Mouse (Mus musculus): ENCODE data around the gene Zfp143. TPM values are rescaled to one million over a fixed set of nuclear protein-coding genes. Genes with fewer than 3 reads are reported as not detected.

Gene Zfp143
- polyA plus RNA-seq, 1 experiment from 2014 or later, result 19.0 TPM

- ATAC-seq (replicated peaks; ENCODE audit: low FRiP score), result no peak
- Histone ChIP-seq H3K27ac (peak overlapping the region; percentile 99), H3K4me3 (replicated peaks) (peak overlapping the region; percentile 80), H3K4me2 (peak overlapping the region; percentile 69), H3K36me3 (peaks cover 28% of the 10 kb centered on the region), H3K27me3 (no peaks in the 10 kb centered on the region), H3K4me1 (peaks cover 13% of the 10 kb centered on the region; the same call in 1 of the 2 replicates), H3K9ac (peak overlapping the region; percentile 89), H3K9me3 (replicated peaks) (no peaks in the 10 kb centered on the region)
- WGBS, result 17% methylated on average over 5 of the region's 5 CpGs
Measured at GRCm38 (mm10) chr7:110060106-110060668, 830 bp upstream of the Zfp143 start.

DNA sequence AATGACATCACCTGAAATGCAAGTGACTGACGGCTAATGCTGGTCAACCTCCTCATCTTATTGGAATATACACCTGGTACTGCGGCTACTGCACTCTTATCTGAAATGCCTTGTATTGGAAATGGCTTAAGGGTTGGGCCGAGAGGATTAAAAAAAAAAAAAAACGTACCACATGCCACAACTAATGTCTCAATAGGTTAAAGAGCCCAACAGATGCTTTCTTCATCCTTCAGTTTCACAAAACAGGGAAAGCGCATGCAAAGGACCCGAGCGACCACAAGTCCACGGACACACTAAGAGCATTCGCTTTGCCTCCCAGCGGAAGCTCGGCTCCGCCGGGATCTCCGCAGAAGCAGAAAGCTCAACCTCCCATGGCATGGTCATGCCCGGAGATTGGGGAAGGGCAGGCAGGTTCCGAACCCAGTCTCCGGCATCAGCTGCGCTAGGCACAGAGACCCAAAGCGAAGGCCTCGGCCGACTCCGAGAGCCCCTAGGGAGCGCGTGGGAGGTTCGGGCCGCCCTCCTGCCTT lies 283 bp upstream of the Zfp143 start:
- H3K4me2 ChIP-seq, result peak overlapping the region; percentile 69
- WGBS, result under 1% methylated on average over 26 of the region's 26 CpGs
- peak; percentile 15 for ATAC-seq (replicated peaks; ENCODE audit: low FRiP score)
- H3K9ac ChIP-seq, result peak overlapping the region; percentile 89
- H3K4me1 ChIP-seq, result peaks cover 13% of the 10 kb centered on the region; the same call in 1 of the 2 replicates
- H3K36me3 ChIP-seq, result peaks cover 25% of the 10 kb centered on the region
- H3K9me3 ChIP-seq (replicated peaks), result no peaks in the 10 kb centered on the region
- H3K27me3 ChIP-seq, result no peaks in the 10 kb centered on the region
- H3K27ac ChIP-seq, result peak overlapping the region; percentile 99
- peak overlapping the region; percentile 80 for H3K4me3 ChIP-seq (replicated peaks)

DNA sequence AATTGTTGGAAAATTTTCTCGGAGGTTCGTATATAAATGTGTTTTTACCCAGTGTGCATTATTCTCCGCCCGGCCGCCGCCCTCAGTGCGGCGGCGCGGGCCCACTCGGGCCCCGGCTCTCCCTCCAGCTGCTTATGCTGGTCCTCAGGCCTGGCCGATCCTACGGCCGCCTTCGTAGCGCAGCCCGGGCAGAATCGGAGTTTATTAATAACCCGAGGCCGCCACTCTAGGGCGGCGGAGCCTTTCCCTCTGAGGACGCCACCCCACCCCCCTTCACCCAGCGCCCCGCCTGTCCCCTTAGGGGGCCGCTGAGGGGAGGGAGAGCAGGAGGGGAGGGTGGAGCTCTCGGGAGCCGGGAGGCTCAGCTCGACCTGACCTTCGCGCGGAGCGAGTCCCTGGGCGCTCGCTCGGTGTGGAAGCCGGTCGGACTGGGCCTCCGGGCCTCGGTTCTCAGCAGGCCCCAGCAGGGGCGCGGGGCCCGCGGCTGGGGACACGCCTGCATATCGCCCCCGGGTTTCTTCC lies 796 bp downstream of the Zfp143 start:
- H3K4me1 ChIP-seq, result peaks cover 13% of the 10 kb centered on the region; the same call in 1 of the 2 replicates
- H3K4me2 ChIP-seq, result peak overlapping the region; percentile 58
- H3K36me3 ChIP-seq, result peaks cover 17% of the 10 kb centered on the region
- no peaks in the 10 kb centered on the region for H3K9me3 ChIP-seq (replicated peaks)
- peak overlapping the region; percentile 72 for H3K9ac ChIP-seq
- peak overlapping the region; percentile 100 for H3K27ac ChIP-seq
- H3K27me3 ChIP-seq, result no peaks in the 10 kb centered on the region
- H3K4me3 ChIP-seq (replicated peaks), result peak overlapping the region; percentile 80
- ATAC-seq (replicated peaks; ENCODE audit: low FRiP score), result peak; percentile 87
- under 1% methylated on average over 47 of the region's 48 CpGs for WGBS

DNA sequence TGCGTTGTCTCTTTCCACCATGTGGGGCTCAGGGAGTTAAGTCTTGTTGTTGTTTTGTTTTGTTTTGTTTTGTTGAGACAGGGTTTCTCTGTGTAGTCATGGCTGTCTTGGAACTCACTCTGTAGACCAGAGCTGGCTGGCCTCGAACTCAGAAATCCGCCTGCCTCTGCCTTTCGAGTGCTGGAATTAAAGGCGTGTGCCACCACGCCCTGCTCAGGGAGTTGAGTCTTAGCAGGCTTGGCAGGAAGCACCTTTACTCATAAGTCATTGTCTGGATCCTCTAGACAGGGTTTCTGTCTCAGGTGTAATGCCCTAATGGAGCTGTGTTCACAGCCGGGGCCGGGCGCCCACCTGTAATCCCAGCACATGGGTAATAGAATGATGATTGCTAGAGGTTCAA lies 2.7 kb downstream of the Zfp143 start:
- Histone ChIP-seq H3K4me3 (replicated peaks) (no peak overlapping the region), H3K9me3 (replicated peaks) (no peaks in the 10 kb centered on the region), H3K4me1 (peaks cover 13% of the 10 kb centered on the region; the same call in 1 of the 2 replicates), H3K36me3 (peaks cover 17% of the 10 kb centered on the region), H3K4me2 (no peak overlapping the region), H3K27ac (no peak overlapping the region), H3K9ac (no peak overlapping the region), H3K27me3 (no peaks in the 10 kb centered on the region)
- no peak for ATAC-seq (replicated peaks; ENCODE audit: low FRiP score)
- WGBS, result 96% methylated on average over 9 of the region's 9 CpGs

DNA sequence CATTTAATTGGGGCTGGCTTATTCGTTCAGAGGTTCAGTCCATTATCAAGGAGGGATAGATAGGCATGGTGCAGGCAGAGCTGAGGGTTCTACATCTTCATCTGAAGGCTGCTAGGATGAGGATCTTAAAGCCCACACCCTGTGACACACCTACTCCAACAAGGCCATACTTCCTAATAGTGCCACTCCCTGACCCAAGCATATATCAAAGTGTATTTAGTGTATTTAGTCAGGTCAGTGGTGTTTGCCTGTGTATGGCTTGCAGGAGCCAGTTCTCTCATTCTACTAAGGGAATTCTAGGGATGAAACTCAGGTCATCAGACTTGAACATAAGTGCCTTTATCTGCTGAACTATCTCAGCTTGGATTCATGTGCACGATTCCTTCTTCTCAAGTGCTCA lies 8.1 kb downstream of the Zfp143 start:
- WGBS, result 92% methylated on average over 2 of the region's 2 CpGs
- Histone ChIP-seq H3K9me3 (replicated peaks) (no peaks in the 10 kb centered on the region), H3K4me3 (replicated peaks) (no peak overlapping the region), H3K36me3 (peaks cover 61% of the 10 kb centered on the region), H3K27ac (no peak overlapping the region), H3K27me3 (no peaks in the 10 kb centered on the region), H3K4me1 (no peaks in the 10 kb centered on the region), H3K4me2 (no peak overlapping the region), H3K9ac (no peak overlapping the region)
- ATAC-seq (replicated peaks; ENCODE audit: low FRiP score), result no peak

- 89% methylated on average over 5 of the region's 5 CpGs for WGBS
- no peak for ATAC-seq (replicated peaks; ENCODE audit: low FRiP score)
Measured at GRCm38 (mm10) chr7:110078168-110078567, 17.2 kb downstream of the Zfp143 start.

DNA sequence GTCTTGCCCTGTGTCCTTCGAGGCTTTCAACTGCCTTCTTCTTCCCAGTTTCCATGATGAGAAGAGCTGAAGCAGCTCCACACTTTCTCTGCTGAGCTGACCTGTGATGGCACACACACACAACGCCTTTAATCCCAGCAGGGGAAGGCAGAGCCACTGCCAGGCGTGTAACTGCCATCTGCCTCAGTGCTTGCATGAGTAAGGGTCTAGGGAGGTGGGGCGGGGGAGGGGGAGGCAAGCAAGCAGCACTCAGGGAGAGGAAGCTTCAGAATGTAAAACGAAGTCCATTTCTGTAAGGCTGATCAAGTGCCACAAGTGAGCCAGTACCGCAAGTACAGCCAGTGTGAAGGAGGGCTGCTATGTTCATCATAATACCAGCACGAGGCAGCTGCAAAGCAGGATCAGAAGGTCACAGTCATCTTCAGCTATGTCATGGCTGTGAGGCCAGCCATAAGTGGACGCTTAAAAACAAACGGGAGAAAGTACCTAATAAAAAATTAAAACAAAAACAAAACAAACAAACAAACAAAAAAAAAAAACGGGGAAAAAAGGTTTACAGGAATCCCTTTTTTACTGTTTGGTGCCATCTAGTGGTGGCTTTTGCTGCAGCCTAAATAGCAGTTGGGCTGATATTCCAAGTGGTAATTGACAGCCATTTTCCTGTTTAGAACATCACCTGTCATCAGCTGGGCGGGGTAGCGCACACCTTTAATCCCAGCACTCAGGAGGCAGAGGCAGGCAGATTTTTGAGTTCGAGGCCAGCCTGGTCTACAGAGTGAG lies 22.6 kb downstream of the Zfp143 start:
- ATAC-seq (replicated peaks; ENCODE audit: low FRiP score), result no peak
- no peak overlapping the region for H3K4me2 ChIP-seq
- H3K36me3 ChIP-seq, result peaks cover 96% of the 10 kb centered on the region
- WGBS, result 73% methylated on average over 13 of the region's 13 CpGs
- H3K27ac ChIP-seq, result no peak overlapping the region
- H3K4me3 ChIP-seq (replicated peaks), result no peak overlapping the region
- no peaks in the 10 kb centered on the region for H3K9me3 ChIP-seq (replicated peaks)
- H3K27me3 ChIP-seq, result no peaks in the 10 kb centered on the region
- H3K9ac ChIP-seq, result no peak overlapping the region
- no peaks in the 10 kb centered on the region for H3K4me1 ChIP-seq

More at GRCm38 (mm10) chr7:110078168-110078567, 17.2 kb downstream of the Zfp143 start:
- no peak overlapping the region for H3K9ac ChIP-seq
- no peaks in the 10 kb centered on the region for H3K4me1 ChIP-seq
- peaks cover 96% of the 10 kb centered on the region for H3K36me3 ChIP-seq
- no peaks in the 10 kb centered on the region for H3K27me3 ChIP-seq
- no peaks in the 10 kb centered on the region for H3K9me3 ChIP-seq (replicated peaks)
- no peak overlapping the region for H3K4me2 ChIP-seq
- H3K27ac ChIP-seq, result no peak overlapping the region
- H3K4me3 ChIP-seq (replicated peaks), result no peak overlapping the region

DNA sequence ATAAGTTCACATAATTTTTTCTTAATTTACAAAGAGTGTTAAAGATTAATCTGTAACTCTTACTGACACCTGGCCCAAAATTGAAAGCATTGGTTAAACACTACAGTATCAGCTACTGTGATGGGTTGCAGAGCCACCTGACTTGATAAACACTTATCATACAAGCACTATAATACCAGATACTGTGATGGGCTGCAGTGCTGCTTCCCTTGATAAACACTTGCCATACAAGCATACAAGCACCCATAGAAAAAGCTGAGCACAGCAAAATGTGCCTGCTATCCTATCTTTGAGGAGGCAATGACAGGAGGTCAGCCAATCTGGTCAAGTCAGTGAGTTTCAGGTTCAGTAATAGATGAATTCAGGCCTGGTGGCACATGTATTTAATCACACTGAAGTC lies 24.2 kb downstream of the Zfp143 start:
- no peak for ATAC-seq (replicated peaks; ENCODE audit: low FRiP score)
- no peak overlapping the region for H3K27ac ChIP-seq
- peaks cover 96% of the 10 kb centered on the region for H3K36me3 ChIP-seq
- H3K4me2 ChIP-seq, result no peak overlapping the region
- H3K27me3 ChIP-seq, result no peaks in the 10 kb centered on the region
- no peak overlapping the region for H3K9ac ChIP-seq
- no peaks in the 10 kb centered on the region for H3K4me1 ChIP-seq
- no peak overlapping the region for H3K4me3 ChIP-seq (replicated peaks)
- no peaks in the 10 kb centered on the region for H3K9me3 ChIP-seq (replicated peaks)

GRCm38 (mm10) chr7:110087914-110088313 lies 26.9 kb downstream of the Zfp143 start:
- H3K4me3 ChIP-seq (replicated peaks), result no peak overlapping the region
- peak; percentile 86 for ATAC-seq (replicated peaks; ENCODE audit: low FRiP score)
- peak overlapping the region; percentile 63 for H3K27ac ChIP-seq
- no peaks in the 10 kb centered on the region for H3K27me3 ChIP-seq
- H3K9me3 ChIP-seq (replicated peaks), result no peaks in the 10 kb centered on the region
- 62% methylated on average over 4 of the region's 4 CpGs for WGBS
- H3K4me2 ChIP-seq, result no peak overlapping the region
- H3K36me3 ChIP-seq, result peaks cover 98% of the 10 kb centered on the region
- no peak overlapping the region for H3K9ac ChIP-seq
- H3K4me1 ChIP-seq, result no peaks in the 10 kb centered on the region

DNA sequence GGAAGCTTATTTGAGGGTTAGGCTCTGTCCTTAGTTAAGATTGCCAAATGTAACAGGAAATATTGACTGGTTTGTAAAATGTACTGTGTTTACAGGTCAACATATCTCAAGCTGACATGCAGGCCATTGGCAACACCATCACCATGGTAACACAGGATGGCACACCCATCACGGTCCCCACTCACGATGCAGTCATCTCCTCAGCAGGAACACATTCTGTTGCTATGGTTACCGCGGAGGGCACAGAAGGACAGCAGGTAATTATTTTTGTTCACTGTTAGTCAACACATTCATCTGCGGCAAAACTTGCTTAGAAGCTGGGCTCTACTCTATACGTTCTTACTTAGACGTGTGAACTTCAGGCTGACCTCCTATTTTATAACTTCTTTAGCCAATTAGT lies 30.7 kb downstream of the Zfp143 start:
- WGBS, result 75% methylated on average over 7 of the region's 7 CpGs
- Histone ChIP-seq H3K9me3 (replicated peaks) (no peaks in the 10 kb centered on the region), H3K36me3 (peaks cover 99% of the 10 kb centered on the region)

GRCm38 (mm10) chr7:110096332-110096731 lies 35.3 kb downstream of the Zfp143 start:
- Histone ChIP-seq H3K4me1 (peaks cover 29% of the 10 kb centered on the region), H3K9ac (no peak overlapping the region), H3K4me2 (no peak overlapping the region), H3K27ac (peak overlapping the region; percentile 77; the same call in 1 of the 2 replicates), H3K9me3 (replicated peaks) (no peaks in the 10 kb centered on the region), H3K4me3 (replicated peaks) (no peak overlapping the region), H3K36me3 (peaks cover 56% of the 10 kb centered on the region), H3K27me3 (no peaks in the 10 kb centered on the region)
- WGBS, result 75% methylated on average over 4 of the region's 4 CpGs
- ATAC-seq (replicated peaks; ENCODE audit: low FRiP score), result no peak

More for the DNA sequence above, 30.7 kb downstream of the Zfp143 start:
- Histone ChIP-seq H3K4me3 (replicated peaks) (no peak overlapping the region), H3K27me3 (no peaks in the 10 kb centered on the region), H3K9ac (no peak overlapping the region), H3K4me2 (no peak overlapping the region), H3K4me1 (0 out of 2 replicates have a peak, but pooled peaks cover 2% of the 10 kb centered on the region), H3K27ac (no peak overlapping the region)
- ATAC-seq (replicated peaks; ENCODE audit: low FRiP score), result no peak
